Mouse (Mus musculus): Measurements from ENCODE around the gene Pik3cb. TPM values are rescaled to one million over a fixed set of nuclear protein-coding genes. Genes with fewer than 3 reads are reported as not detected.

Gene Pik3cb
- total RNA-seq (2012; rRNA removed), result 7.6 and 10.2 TPM in 2 replicates

GRCm38 (mm10) chr9:99140063-99140882, at the start of gene Pik3cb:
Pik3cb (minus strand) TSS chr9:99140621.
- H3K9me3 ChIP-seq (ENCODE audit: control insufficient read depth, insufficient read depth, low read depth, low read length), result no peaks in the 10 kb centered on the region
- peaks cover 0 to 2% of the 10 kb centered on the region in 2 experiments; a peak in 1 of 4 replicates for H3K4me1 ChIP-seq (ENCODE audit: control insufficient read depth in 2 of 2, insufficient read depth in 2 of 2, low read length in 2 of 2, poor library complexity in 1 of 2)
- peak within 1 kb of the TSS; percentile 96 for H3K9ac ChIP-seq (ENCODE audit: insufficient read depth, low read depth, low read length, poor library complexity, severe bottlenecking)
- H3K27ac ChIP-seq (ENCODE audit: insufficient read depth, low read depth, low read length, poor library complexity, severe bottlenecking), result peak within 1 kb of the TSS; percentile 54; the same call in 1 of the 2 replicates
- TF ChIP-seq HCFC1 (IDR thresholded peaks at IDR 0.05; ENCODE audit: borderline replicate concordance, insufficient read depth, low read length) (peak; percentile 34; the same call in 1 of the 2 replicates), ZC3H11A (IDR thresholded peaks at IDR 0.05; ENCODE audit: borderline replicate concordance, low read depth, low read length) (no peak), ZNF384 (IDR thresholded peaks at IDR 0.05; ENCODE audit: low read depth, low read length) (peak; percentile 92)
- in situ Hi-C loops (cut with MboI; ENCODE audit: low sequenced_read_pairs in 2 of 2, unreplicated experiment in 2 of 2), result no loop called here
- peak; percentile 88 for DNase-seq (ENCODE audit: low read depth, low spot score)
- H3K36me3 ChIP-seq (ENCODE audit: control insufficient read depth, insufficient read depth, low read length, poor library complexity, severe bottlenecking), result no peaks in the 10 kb centered on the region
- H3K4me3 ChIP-seq (ENCODE audit: insufficient read depth in 1 of 2, low read depth in 1 of 2, low read length in 2 of 2, poor library complexity in 1 of 2, severe bottlenecking in 1 of 2), result peak within 1 kb of the TSS; percentile 95 to 96

- no peak for TF ChIP-seq ZNF384 (IDR thresholded peaks at IDR 0.05; ENCODE audit: low read depth, low read length)
- TF ChIP-seq HCFC1 (IDR thresholded peaks at IDR 0.05; ENCODE audit: borderline replicate concordance, insufficient read depth, low read length), result no peak
- TF ChIP-seq MAFK (IDR thresholded peaks at IDR 0.05; ENCODE audit: insufficient read depth, low read depth, low read length), result no peak
- TF ChIP-seq ZC3H11A (IDR thresholded peaks at IDR 0.05; ENCODE audit: borderline replicate concordance, low read depth, low read length), result no peak
- TF ChIP-seq CHD2 (IDR thresholded peaks at IDR 0.05; ENCODE audit: low read depth, low read length), result no peak
- H3K27ac ChIP-seq (ENCODE audit: insufficient read depth, low read depth, low read length, poor library complexity, severe bottlenecking), result no peak overlapping the region
- no peaks in the 10 kb centered on the region for H3K36me3 ChIP-seq (ENCODE audit: control insufficient read depth, insufficient read depth, low read length, poor library complexity, severe bottlenecking)
- H3K4me3 ChIP-seq (ENCODE audit: insufficient read depth in 1 of 2, low read depth in 1 of 2, low read length in 2 of 2, poor library complexity in 1 of 2, severe bottlenecking in 1 of 2), result no peak overlapping the region
- DNase-seq (ENCODE audit: low read depth, low spot score), result no peak
- in situ Hi-C loops (cut with MboI; ENCODE audit: low sequenced_read_pairs in 2 of 2, unreplicated experiment in 2 of 2), result no loop called here
- peaks cover 0 to 3% of the 10 kb centered on the region in 2 experiments; a peak in 1 of 4 replicates for H3K4me1 ChIP-seq (ENCODE audit: control insufficient read depth in 2 of 2, insufficient read depth in 2 of 2, low read length in 2 of 2, poor library complexity in 1 of 2)
- no peaks in the 10 kb centered on the region for H3K9me3 ChIP-seq (ENCODE audit: control insufficient read depth, insufficient read depth, low read depth, low read length)
- no peak overlapping the region for H3K9ac ChIP-seq (ENCODE audit: insufficient read depth, low read depth, low read length, poor library complexity, severe bottlenecking)
Measured at GRCm38 (mm10) chr9:99183043-99183670, 42.7 kb upstream of the Pik3cb start.

- Histone ChIP-seq H3K27ac (ENCODE audit: insufficient read depth, low read depth, low read length, poor library complexity, severe bottlenecking) (no peak overlapping the region), H3K36me3 (ENCODE audit: control insufficient read depth, insufficient read depth, low read length, poor library complexity, severe bottlenecking) (no peaks in the 10 kb centered on the region), H3K9ac (ENCODE audit: insufficient read depth, low read depth, low read length, poor library complexity, severe bottlenecking) (no peak overlapping the region), H3K9me3 (ENCODE audit: control insufficient read depth, insufficient read depth, low read depth, low read length) (no peaks in the 10 kb centered on the region), H3K4me1 (ENCODE audit: control insufficient read depth in 2 of 2, insufficient read depth in 2 of 2, low read length in 2 of 2, poor library complexity in 1 of 2) (peaks cover 0 to 3% of the 10 kb centered on the region in 2 experiments; a peak in 1 of 4 replicates), H3K4me3 (ENCODE audit: insufficient read depth in 1 of 2, low read depth in 1 of 2, low read length in 2 of 2, poor library complexity in 1 of 2, severe bottlenecking in 1 of 2) (no peak overlapping the region)
- in situ Hi-C loops (cut with MboI; ENCODE audit: low sequenced_read_pairs in 2 of 2, unreplicated experiment in 2 of 2), result no loop called here
- TF ChIP-seq CHD2 (IDR thresholded peaks at IDR 0.05; ENCODE audit: low read depth, low read length) (no peak), ZNF384 (IDR thresholded peaks at IDR 0.05; ENCODE audit: low read depth, low read length) (no peak), MAFK (IDR thresholded peaks at IDR 0.05; ENCODE audit: insufficient read depth, low read depth, low read length) (no peak), HCFC1 (IDR thresholded peaks at IDR 0.05; ENCODE audit: borderline replicate concordance, insufficient read depth, low read length) (no peak), ZC3H11A (IDR thresholded peaks at IDR 0.05; ENCODE audit: borderline replicate concordance, low read depth, low read length) (no peak)
- DNase-seq (ENCODE audit: low read depth, low spot score), result no peak
Measured at GRCm38 (mm10) chr9:99182121-99182520, 41.7 kb upstream of the Pik3cb start.

- Histone ChIP-seq H3K36me3 (ENCODE audit: control insufficient read depth, insufficient read depth, low read length, poor library complexity, severe bottlenecking) (no peaks in the 10 kb centered on the region), H3K4me1 (ENCODE audit: control insufficient read depth in 2 of 2, insufficient read depth in 2 of 2, low read length in 2 of 2, poor library complexity in 1 of 2) (peaks cover 0 to 3% of the 10 kb centered on the region in 2 experiments; a peak in 1 of 4 replicates), H3K9ac (ENCODE audit: insufficient read depth, low read depth, low read length, poor library complexity, severe bottlenecking) (no peak overlapping the region), H3K4me3 (ENCODE audit: insufficient read depth in 1 of 2, low read depth in 1 of 2, low read length in 2 of 2, poor library complexity in 1 of 2, severe bottlenecking in 1 of 2) (no peak overlapping the region), H3K9me3 (ENCODE audit: control insufficient read depth, insufficient read depth, low read depth, low read length) (no peaks in the 10 kb centered on the region), H3K27ac (ENCODE audit: insufficient read depth, low read depth, low read length, poor library complexity, severe bottlenecking) (no peak overlapping the region)
- DNase-seq (ENCODE audit: low read depth, low spot score), result no peak
- in situ Hi-C loops (cut with MboI; ENCODE audit: low sequenced_read_pairs in 2 of 2, unreplicated experiment in 2 of 2), result no loop called here
- TF ChIP-seq CHD2 (IDR thresholded peaks at IDR 0.05; ENCODE audit: low read depth, low read length), result no peak
- no peak for TF ChIP-seq ZC3H11A (IDR thresholded peaks at IDR 0.05; ENCODE audit: borderline replicate concordance, low read depth, low read length)
- no peak for TF ChIP-seq HCFC1 (IDR thresholded peaks at IDR 0.05; ENCODE audit: borderline replicate concordance, insufficient read depth, low read length)
- TF ChIP-seq MAFK (IDR thresholded peaks at IDR 0.05; ENCODE audit: insufficient read depth, low read depth, low read length), result no peak
- no peak for TF ChIP-seq ZNF384 (IDR thresholded peaks at IDR 0.05; ENCODE audit: low read depth, low read length)
Measured at GRCm38 (mm10) chr9:99180272-99180671, 39.9 kb upstream of the Pik3cb start.

Data from ES-E14 (cell line).